Mouse (Mus musculus) retina, adult 2 months (tissue): ENCODE measurements around the gene Cyb5r2.

Experiments
- DNase-seq: peaks from one replicate; pipeline ENCODE4 v3.0.0-alpha.2; 2012; ENCODE audit warnings: low read depth, low spot score

Gene Cyb5r2

GRCm38 (mm10) chr7:107722536-107722935 lies 35.3 kb downstream of the Cyb5r2 start:
- no peak for DNase-seq

GRCm38 (mm10) chr7:107720771-107721170 lies 37.1 kb downstream of the Cyb5r2 start:
- DNase-seq, result no peak

- DNase-seq, result no peak
Measured at GRCm38 (mm10) chr7:107714067-107714466, 43.8 kb downstream of the Cyb5r2 start.

- no peak for DNase-seq
Measured at GRCm38 (mm10) chr7:107712743-107713142, 45.1 kb downstream of the Cyb5r2 start.

GRCm38 (mm10) chr7:107708491-107709112 lies 49.2 kb downstream of the Cyb5r2 start:
- peak; percentile 3 for DNase-seq

GRCm38 (mm10) chr7:107707650-107708049 lies 50.2 kb downstream of the Cyb5r2 start:
- no peak for DNase-seq

GRCm38 (mm10) chr7:107705941-107706340 lies 51.9 kb downstream of the Cyb5r2 start:
- DNase-seq, result no peak

- DNase-seq, result no peak
Measured at GRCm38 (mm10) chr7:107702461-107703380, 55.1 kb downstream of the Cyb5r2 start.

- DNase-seq, result no peak
Measured at GRCm38 (mm10) chr7:107700646-107701045, 57.2 kb downstream of the Cyb5r2 start.

- no peak for DNase-seq
Measured at GRCm38 (mm10) chr7:107699926-107700325, 57.9 kb downstream of the Cyb5r2 start.
